Mouse (Mus musculus): ENCODE measurements around the gene Sema4d. TPM values are rescaled to one million over a fixed set of nuclear protein-coding genes. Genes with fewer than 3 reads are reported as not detected.
A peak's percentile ranks its signal among the peaks of the same experiment; 100 is the strongest.

The Sema4d gene
- polyA plus RNA-seq, 1 experiment from 2014 or later: 4.9 TPM

DNA sequence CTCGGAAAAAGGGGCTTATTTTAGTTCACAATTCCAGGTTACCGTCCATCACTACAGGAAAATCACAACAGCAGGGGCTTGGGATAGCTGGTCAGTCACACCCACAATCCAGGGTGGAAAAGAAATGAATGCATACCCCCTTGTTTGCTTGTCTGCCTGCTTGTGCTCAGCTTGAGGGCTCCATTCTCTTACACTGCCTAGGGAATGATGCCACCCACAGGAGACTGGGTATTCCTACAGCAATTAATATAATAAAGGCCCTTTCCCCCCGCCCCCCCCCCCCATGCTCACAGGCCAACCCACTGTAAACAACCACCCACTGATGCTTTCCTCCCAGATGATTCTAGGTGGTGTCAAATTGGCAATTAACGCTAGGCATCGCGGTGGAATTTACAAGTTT, 38.9 kb upstream of the Sema4d start:
- H3K9me3 ChIP-seq (ENCODE audit: low read length): no peaks in the 10 kb centered on the region
- no peak for DNase-seq (ENCODE audit: low spot score)
- H3K36me3 ChIP-seq (ENCODE audit: insufficient read depth, low read length): no peaks in the 10 kb centered on the region
- H3K4me3 ChIP-seq (ENCODE audit: low read depth, low read length): no peak overlapping the region
- no peak overlapping the region for H3K4me2 ChIP-seq (replicated peaks; ENCODE audit: low read depth, low read length)
- 0 out of 2 replicates have a peak, but pooled peaks have one; percentile 3 for TF ChIP-seq CTCF (IDR thresholded peaks at IDR 0.05)
- TF ChIP-seq EP300 (IDR thresholded peaks at IDR 0.05): no peak
- H3K9ac ChIP-seq (replicated peaks; ENCODE audit: low read depth): no peak overlapping the region
- H3K27ac ChIP-seq (ENCODE audit: low read length): no peak overlapping the region
- 86% methylated on average over 6 of the region's 6 CpGs for WGBS
- no peaks in the 10 kb centered on the region for H3K27me3 ChIP-seq (replicated peaks; ENCODE audit: insufficient read depth, low read length)
- ATAC-seq: no peak
- H3K4me1 ChIP-seq (ENCODE audit: insufficient read depth, low read depth, low read length): no peaks in the 10 kb centered on the region

DNA sequence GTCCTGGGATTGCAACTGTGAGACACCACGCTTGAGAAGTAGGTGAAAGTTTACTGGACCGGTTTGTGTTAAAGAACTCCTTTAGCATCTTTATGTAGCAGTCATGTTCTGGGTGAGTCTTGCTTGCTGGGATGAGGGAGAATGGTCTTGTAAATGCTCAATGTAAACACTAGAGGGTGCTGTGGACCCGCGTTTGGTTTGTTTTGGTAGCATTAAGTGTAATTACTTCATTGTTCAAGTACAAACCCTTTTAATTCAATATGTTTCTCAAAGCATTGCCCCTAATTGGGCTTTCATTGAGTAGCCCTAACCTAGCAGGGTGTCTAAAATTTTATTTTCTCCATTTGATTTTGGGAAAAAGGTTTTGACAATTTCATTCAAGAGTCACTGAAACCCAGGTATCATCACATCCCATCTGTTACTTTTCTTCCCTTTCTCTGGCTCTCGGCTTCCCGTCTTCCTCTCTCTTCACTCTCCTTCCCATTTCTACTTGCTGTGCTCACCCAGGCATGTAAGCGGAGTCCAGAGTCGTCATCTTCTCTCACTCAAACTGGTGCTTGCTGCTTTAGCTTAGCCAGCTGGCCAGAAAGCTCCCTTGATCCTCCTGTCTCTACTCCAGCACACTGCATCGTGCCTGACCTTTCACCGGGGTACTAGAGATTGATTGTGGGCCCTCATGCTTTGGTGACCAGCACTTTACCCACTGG, 37.4 kb upstream of the Sema4d start:
- H3K27me3 ChIP-seq (replicated peaks; ENCODE audit: insufficient read depth, low read length): no peaks in the 10 kb centered on the region
- H3K36me3 ChIP-seq (ENCODE audit: insufficient read depth, low read length): no peaks in the 10 kb centered on the region
- H3K9ac ChIP-seq (replicated peaks; ENCODE audit: low read depth): no peak overlapping the region
- DNase-seq (ENCODE audit: low spot score): peak; percentile 74
- no peak overlapping the region for H3K27ac ChIP-seq (ENCODE audit: low read length)
- H3K4me1 ChIP-seq (ENCODE audit: insufficient read depth, low read depth, low read length): no peaks in the 10 kb centered on the region
- TF ChIP-seq EP300 (IDR thresholded peaks at IDR 0.05): no peak
- TF ChIP-seq CTCF (IDR thresholded peaks at IDR 0.05): peak; percentile 80
- H3K4me2 ChIP-seq (replicated peaks; ENCODE audit: low read depth, low read length): no peak overlapping the region
- 33% methylated on average over 10 of the region's 10 CpGs for WGBS
- no peak overlapping the region for H3K4me3 ChIP-seq (ENCODE audit: low read depth, low read length)
- no peaks in the 10 kb centered on the region for H3K9me3 ChIP-seq (ENCODE audit: low read length)
- no peak for ATAC-seq

DNA sequence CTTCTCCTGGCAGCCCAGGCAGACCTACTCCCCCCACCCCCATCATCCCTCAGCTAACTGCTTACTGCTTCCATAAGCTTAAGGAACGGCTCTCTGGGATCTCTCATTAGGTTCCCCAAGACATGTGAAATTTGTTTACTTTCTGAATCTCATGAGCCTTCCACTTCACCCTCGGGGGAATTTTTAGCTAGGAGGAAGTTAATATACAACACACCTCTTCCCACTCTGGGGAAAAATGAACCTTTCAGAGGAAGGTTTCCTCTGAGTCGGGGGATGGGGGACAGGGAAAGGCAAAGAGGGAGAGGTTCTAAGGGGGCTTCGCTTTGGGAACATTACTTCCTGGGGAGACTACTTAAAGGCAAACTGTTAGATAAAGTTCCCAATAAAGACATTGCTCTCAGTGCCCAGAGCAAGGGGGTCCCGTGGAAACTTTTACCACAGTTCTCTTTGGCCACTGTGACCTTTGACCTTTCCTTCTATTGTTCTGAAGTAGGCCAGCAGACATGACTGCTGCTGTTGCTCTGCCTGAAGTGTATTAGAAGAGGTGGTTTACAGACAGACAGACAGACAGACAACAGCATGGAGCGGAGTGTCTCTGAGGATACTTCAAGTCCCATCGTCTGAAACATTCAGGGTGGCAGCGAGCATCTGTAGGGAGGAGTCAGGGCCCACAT, 30.4 kb upstream of the Sema4d start:
- no peak overlapping the region for H3K4me2 ChIP-seq (replicated peaks; ENCODE audit: low read depth, low read length)
- no peaks in the 10 kb centered on the region for H3K36me3 ChIP-seq (ENCODE audit: insufficient read depth, low read length)
- WGBS: 38% methylated on average over 8 of the region's 8 CpGs
- no peak overlapping the region for H3K4me3 ChIP-seq (ENCODE audit: low read depth, low read length)
- TF ChIP-seq CTCF (IDR thresholded peaks at IDR 0.05): no peak
- TF ChIP-seq EP300 (IDR thresholded peaks at IDR 0.05): no peak
- H3K9ac ChIP-seq (replicated peaks; ENCODE audit: low read depth): no peak overlapping the region
- H3K27me3 ChIP-seq (replicated peaks; ENCODE audit: insufficient read depth, low read length): no peaks in the 10 kb centered on the region
- no peaks in the 10 kb centered on the region for H3K4me1 ChIP-seq (ENCODE audit: insufficient read depth, low read depth, low read length)
- DNase-seq (ENCODE audit: low spot score) (peak; percentile 39), ATAC-seq (no peak)
- no peak overlapping the region for H3K27ac ChIP-seq (ENCODE audit: low read length)
- no peaks in the 10 kb centered on the region for H3K9me3 ChIP-seq (ENCODE audit: low read length)

DNA sequence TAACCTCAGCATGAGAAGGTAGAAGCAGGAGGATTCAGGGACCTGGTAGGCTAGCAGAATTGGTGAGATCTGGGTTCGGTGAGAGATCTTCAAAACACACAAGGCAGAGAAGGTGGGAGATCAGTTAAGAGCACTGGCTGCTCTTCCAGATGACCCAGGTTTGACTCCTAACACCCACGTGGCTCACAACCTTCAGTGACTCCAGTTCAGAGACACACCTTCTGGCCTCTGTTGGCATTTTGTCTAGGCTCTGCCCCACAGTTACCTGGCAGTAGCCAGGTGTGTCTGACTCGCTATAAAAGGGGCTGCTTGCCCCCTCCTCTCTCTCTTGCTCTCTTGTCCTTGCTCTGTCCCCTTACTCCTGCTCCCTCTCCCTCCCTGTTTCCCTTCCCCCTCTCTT, 28.4 kb upstream of the Sema4d start:
- no peaks in the 10 kb centered on the region for H3K9me3 ChIP-seq (ENCODE audit: low read length)
- no peak overlapping the region for H3K9ac ChIP-seq (replicated peaks; ENCODE audit: low read depth)
- TF ChIP-seq CTCF (IDR thresholded peaks at IDR 0.05) (no peak), EP300 (IDR thresholded peaks at IDR 0.05) (no peak)
- no peak overlapping the region for H3K27ac ChIP-seq (ENCODE audit: low read length)
- no peaks in the 10 kb centered on the region for H3K36me3 ChIP-seq (ENCODE audit: insufficient read depth, low read length)
- H3K4me2 ChIP-seq (replicated peaks; ENCODE audit: low read depth, low read length): no peak overlapping the region
- H3K27me3 ChIP-seq (replicated peaks; ENCODE audit: insufficient read depth, low read length): no peaks in the 10 kb centered on the region
- H3K4me1 ChIP-seq (ENCODE audit: insufficient read depth, low read depth, low read length): no peaks in the 10 kb centered on the region
- H3K4me3 ChIP-seq (ENCODE audit: low read depth, low read length): no peak overlapping the region
- ATAC-seq (no peak), DNase-seq (ENCODE audit: low spot score) (no peak)
- 59% methylated on average over 3 of the region's 3 CpGs for WGBS

DNA sequence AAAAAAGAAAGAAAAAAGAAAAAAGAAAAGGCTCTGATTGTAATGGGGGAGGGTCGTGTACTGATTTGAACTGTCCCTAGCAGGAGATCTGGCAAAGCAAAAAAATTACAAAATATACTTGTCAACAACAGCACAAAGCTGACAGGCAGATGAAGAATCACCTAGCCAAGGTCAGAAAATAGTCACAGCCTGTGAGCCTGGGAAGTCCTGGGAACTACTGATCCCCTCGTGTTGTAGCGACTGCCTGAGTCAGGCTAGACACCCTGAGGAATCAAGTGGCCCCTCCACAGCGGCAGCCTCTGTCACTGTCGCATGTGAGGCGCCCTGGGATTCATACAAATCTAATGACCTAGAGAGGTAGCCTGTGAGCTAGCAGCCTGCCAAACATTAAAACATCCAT, 25.8 kb upstream of the Sema4d start:
- no peaks in the 10 kb centered on the region for H3K27me3 ChIP-seq (replicated peaks; ENCODE audit: insufficient read depth, low read length)
- no peak for ATAC-seq
- H3K4me3 ChIP-seq (ENCODE audit: low read depth, low read length): no peak overlapping the region
- no peak for TF ChIP-seq CTCF (IDR thresholded peaks at IDR 0.05)
- TF ChIP-seq EP300 (IDR thresholded peaks at IDR 0.05): no peak
- H3K27ac ChIP-seq (ENCODE audit: low read length): no peak overlapping the region
- H3K4me1 ChIP-seq (ENCODE audit: insufficient read depth, low read depth, low read length): no peaks in the 10 kb centered on the region
- H3K4me2 ChIP-seq (replicated peaks; ENCODE audit: low read depth, low read length): no peak overlapping the region
- H3K9ac ChIP-seq (replicated peaks; ENCODE audit: low read depth): no peak overlapping the region
- DNase-seq (ENCODE audit: low spot score): no peak
- H3K9me3 ChIP-seq (ENCODE audit: low read length): no peaks in the 10 kb centered on the region
- 69% methylated on average over 6 of the region's 6 CpGs for WGBS
- H3K36me3 ChIP-seq (ENCODE audit: insufficient read depth, low read length): no peaks in the 10 kb centered on the region

DNA sequence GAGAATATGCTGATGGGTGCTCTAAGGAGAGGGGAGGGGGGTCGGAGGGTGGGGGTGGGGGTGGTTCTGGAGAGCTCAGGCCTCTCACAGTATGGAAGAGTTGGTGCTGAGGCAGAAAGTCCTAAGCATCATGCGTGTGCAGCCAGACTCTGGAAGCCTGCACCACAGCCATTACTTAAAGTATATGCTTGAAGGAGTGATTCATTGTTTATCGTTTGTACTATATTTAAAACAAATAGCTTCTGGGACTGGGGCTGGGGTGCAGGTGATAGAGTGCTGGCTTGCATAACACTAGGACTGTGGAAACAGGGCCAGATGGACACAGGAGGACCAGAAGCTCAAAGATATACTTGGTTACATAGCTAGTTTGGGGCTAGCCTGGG, 25.4 kb upstream of the Sema4d start:
- no peak overlapping the region for H3K9ac ChIP-seq (replicated peaks; ENCODE audit: low read depth)
- H3K36me3 ChIP-seq (ENCODE audit: insufficient read depth, low read length): no peaks in the 10 kb centered on the region
- H3K27me3 ChIP-seq (replicated peaks; ENCODE audit: insufficient read depth, low read length): no peaks in the 10 kb centered on the region
- TF ChIP-seq CTCF (IDR thresholded peaks at IDR 0.05) (no peak), EP300 (IDR thresholded peaks at IDR 0.05) (no peak)
- H3K4me2 ChIP-seq (replicated peaks; ENCODE audit: low read depth, low read length): no peak overlapping the region
- no peak overlapping the region for H3K27ac ChIP-seq (ENCODE audit: low read length)
- no peak overlapping the region for H3K4me3 ChIP-seq (ENCODE audit: low read depth, low read length)
- DNase-seq (ENCODE audit: low spot score) (no peak), ATAC-seq (no peak)
- 53% methylated on average over 3 of the region's 3 CpGs for WGBS
- no peaks in the 10 kb centered on the region for H3K9me3 ChIP-seq (ENCODE audit: low read length)
- no peaks in the 10 kb centered on the region for H3K4me1 ChIP-seq (ENCODE audit: insufficient read depth, low read depth, low read length)

All from lung, postnatal 0 days (tissue).